Mouse (Mus musculus) lung, postnatal 14 days (tissue): Measurements from ENCODE around the gene Slc16a9.
A peak's percentile ranks its signal among the peaks of the same experiment; 100 is the strongest.

Experiments used
- DNase-seq: peaks from one replicate; pipeline ENCODE4 v3.0.0; 2021

Gene Slc16a9

GRCm38 (mm10) chr10:70250766-70251165 lies 5.9 kb downstream of the Slc16a9 start:
- no peak for DNase-seq

GRCm38 (mm10) chr10:70254666-70255065 lies 9.8 kb downstream of the Slc16a9 start:
- DNase-seq: no peak

GRCm38 (mm10) chr10:70255601-70256210 lies 10.8 kb downstream of the Slc16a9 start:
- no peak for DNase-seq

- no peak for DNase-seq
These were observed 12.1 kb downstream of the Slc16a9 start for GRCm38 (mm10) chr10:70257029-70257428.

- DNase-seq: no peak
These were observed 16.0 kb downstream of the Slc16a9 start for GRCm38 (mm10) chr10:70260904-70261303.

- DNase-seq: no peak
These were observed 17.2 kb downstream of the Slc16a9 start for GRCm38 (mm10) chr10:70262051-70262450.

- peak; percentile 27 for DNase-seq
These were observed 18.8 kb downstream of the Slc16a9 start for GRCm38 (mm10) chr10:70263681-70264189.

GRCm38 (mm10) chr10:70264337-70265036 lies 19.6 kb downstream of the Slc16a9 start:
- no peak for DNase-seq

GRCm38 (mm10) chr10:70266501-70266900 lies 21.6 kb downstream of the Slc16a9 start:
- DNase-seq: no peak

GRCm38 (mm10) chr10:70268581-70269446 lies 23.9 kb downstream of the Slc16a9 start:
- DNase-seq: no peak

GRCm38 (mm10) chr10:70269447-70269787 lies 24.5 kb downstream of the Slc16a9 start:
- no peak for DNase-seq

- no peak for DNase-seq
These were observed 31.8 kb downstream of the Slc16a9 start for GRCm38 (mm10) chr10:70276678-70277077.

GRCm38 (mm10) chr10:70279349-70279748 lies 34.4 kb downstream of the Slc16a9 start:
- DNase-seq: no peak

- peak; percentile 35 for DNase-seq
These were observed 42.9 kb downstream of the Slc16a9 start for GRCm38 (mm10) chr10:70287825-70288235.

GRCm38 (mm10) chr10:70288406-70289327 lies 43.8 kb downstream of the Slc16a9 start:
- no peak for DNase-seq

GRCm38 (mm10) chr10:70292014-70292413 lies 47.1 kb downstream of the Slc16a9 start:
- peak; percentile 8 for DNase-seq

GRCm38 (mm10) chr10:70294094-70294493 lies 49.2 kb downstream of the Slc16a9 start:
- no peak for DNase-seq

- DNase-seq: peak; percentile 82
These were observed 51.8 kb downstream of the Slc16a9 start for GRCm38 (mm10) chr10:70296531-70297366.

- no peak for DNase-seq
These were observed 54.2 kb downstream of the Slc16a9 start for GRCm38 (mm10) chr10:70299118-70299517.

GRCm38 (mm10) chr10:70299653-70300052 lies 54.8 kb downstream of the Slc16a9 start:
- DNase-seq: no peak

GRCm38 (mm10) chr10:70301190-70301589 lies 56.3 kb downstream of the Slc16a9 start:
- no peak for DNase-seq
